Mouse (Mus musculus): ENCODE data around the gene Lhfp.

- TF ChIP-seq CTCF (IDR thresholded peaks at IDR 0.05; ENCODE audit: borderline replicate concordance, insufficient read depth, low read depth, low read length): no peak
- no peak for TF ChIP-seq POLR2A (IDR thresholded peaks at IDR 0.05; ENCODE audit: borderline replicate concordance, insufficient read depth, low read length)
Observed at GRCm38 (mm10) chr3:53145526-53145925, 104.2 kb downstream of the Lhfp start.
